Mouse (Mus musculus) heart, embryonic 16.5 days (tissue): Measurements from ENCODE around the gene Lamtor1. TPM values are rescaled to one million over a fixed set of nuclear protein-coding genes. Genes with fewer than 3 reads are reported as not detected.
"Not testable (repeated sequence)": the region's sequence is repeated elsewhere in the genome, so short reads cannot be mapped to it uniquely, and the experiment has no call there.

ENCODE experiments used
- ATAC-seq: fragments of 200-750 bp; cut with Nextera tagmentation; replicated peaks from 2 replicates; pipeline ENCODE4 v1.8.0; 2017; ENCODE audit warnings: moderate number of reproducible peaks; ENCODE audit not compliant: insufficient read depth, low FRiP score; ENCODE audit errors: extremely low read depth
- H3K27ac ChIP-seq: fragments of 300-500 bp; sonication (generic); 2 replicates; pipeline ENCODE4 v1.5.1; 2014; ENCODE audit warnings: mild to moderate bottlenecking, low read length, control low read depth, moderate library complexity
- H3K27me3 ChIP-seq: fragments of 300-500 bp; sonication (generic); 2 replicates; pipeline ENCODE4 v1.6.1; 2014; ENCODE audit warnings: low read length, mixed read lengths; ENCODE audit not compliant: control insufficient read depth, insufficient read depth
- H3K36me3 ChIP-seq: fragments of 300-500 bp; sonication (generic); 2 replicates; pipeline ENCODE4 v1.6.1; 2014; ENCODE audit not compliant: control insufficient read depth, insufficient read depth
- H3K4me1 ChIP-seq: fragments of 300-500 bp; sonication (generic); 2 replicates; pipeline ENCODE4 v1.6.1; 2014; ENCODE audit warnings: low read length, mixed read lengths; ENCODE audit not compliant: control insufficient read depth, insufficient read depth
- H3K4me2 ChIP-seq: fragments of 300-500 bp; sonication (generic); 2 replicates; pipeline ENCODE4 v1.6.1; 2014; ENCODE audit warnings: low read depth, mild to moderate bottlenecking, control low read depth, low read length
- H3K4me3 ChIP-seq: fragments of 300-500 bp; sonication (generic); 2 replicates; pipeline ENCODE4 v1.5.1; 2014; ENCODE audit warnings: mild to moderate bottlenecking, control low read depth, low read length
- H3K9ac ChIP-seq: fragments of 300-500 bp; sonication (generic); 2 replicates; pipeline ENCODE4 v1.6.1; 2014; ENCODE audit warnings: low read length, control low read depth
- H3K9me3 ChIP-seq: fragments of 300-500 bp; sonication (generic); replicated peaks from 2 replicates; pipeline ENCODE4 v1.6.1; 2016; ENCODE audit warnings: low read length; ENCODE audit not compliant: control insufficient read depth
- WGBS: fragments of 180-500 bp; shearing (Covaris S2); extraction: QIAGEN DNeasy Blood & Tissue Kit; methylation state at CpG from one replicate; pipeline ENCODE4 v1.1.7; 2014; 5-methylcytosine and 5-hydroxymethylcytosine counted together
- polyA plus RNA-seq: library from polyadenylated mRNA; unstranded; fragments of >200 nt; fragmentation: Nextera tagmentation; extraction: Ambion mirVana; gene quantifications from 2 replicates; pipeline ENCODE4 v1.2.1, GENCODE M21; 2015

Lamtor1 gene
- polyA plus RNA-seq, 1 experiment from 2014 or later, result 147 TPM

- Histone ChIP-seq H3K9me3 (no peaks in the 10 kb centered on the region), H3K27ac (no peak overlapping the region), H3K4me1 (peaks cover 21% of the 10 kb centered on the region), H3K27me3 (no peaks in the 10 kb centered on the region), H3K4me2 (no peak overlapping the region), H3K4me3 (no peak overlapping the region), H3K9ac (no peak overlapping the region), H3K36me3 (no peaks in the 10 kb centered on the region)
- 85% methylated on average over 4 of the region's 4 CpGs for WGBS
- ATAC-seq, result no peak
These were observed 30.3 kb downstream of the Lamtor1 start for GRCm38 (mm10) chr7:101935957-101936356.

- Histone ChIP-seq H3K36me3 (no peaks in the 10 kb centered on the region), H3K27ac (no peak overlapping the region), H3K27me3 (no peaks in the 10 kb centered on the region), H3K4me2 (no peak overlapping the region), H3K9ac (no peak overlapping the region), H3K9me3 (no peaks in the 10 kb centered on the region), H3K4me3 (no peak overlapping the region), H3K4me1 (peaks cover 21% of the 10 kb centered on the region)
- WGBS, result 97% methylated on average over 4 of the region's 4 CpGs
- ATAC-seq, result no peak
These were observed 31.3 kb downstream of the Lamtor1 start for GRCm38 (mm10) chr7:101936996-101937395.

GRCm38 (mm10) chr7:101937569-101937968, 31.9 kb downstream of the Lamtor1 start:
- H3K27me3 ChIP-seq, result no peaks in the 10 kb centered on the region
- no peak overlapping the region for H3K4me3 ChIP-seq
- H3K9ac ChIP-seq, result no peak overlapping the region
- H3K9me3 ChIP-seq, result no peaks in the 10 kb centered on the region
- no peaks in the 10 kb centered on the region for H3K36me3 ChIP-seq
- H3K27ac ChIP-seq, result no peak overlapping the region
- WGBS, result 89% methylated on average over 4 of the region's 4 CpGs
- H3K4me2 ChIP-seq, result no peak overlapping the region
- ATAC-seq, result no peak
- H3K4me1 ChIP-seq, result peaks cover 18% of the 10 kb centered on the region

GRCm38 (mm10) chr7:101938348-101938747, 32.6 kb downstream of the Lamtor1 start:
- no peaks in the 10 kb centered on the region for H3K9me3 ChIP-seq
- H3K9ac ChIP-seq, result no peak overlapping the region
- no peaks in the 10 kb centered on the region for H3K36me3 ChIP-seq
- H3K4me2 ChIP-seq, result no peak overlapping the region
- H3K4me3 ChIP-seq, result no peak overlapping the region
- H3K27me3 ChIP-seq, result no peaks in the 10 kb centered on the region
- ATAC-seq, result no peak
- peaks cover 14% of the 10 kb centered on the region for H3K4me1 ChIP-seq
- no peak overlapping the region for H3K27ac ChIP-seq
- 83% methylated on average over 2 of the region's 2 CpGs for WGBS

GRCm38 (mm10) chr7:101939758-101940157, 34.1 kb downstream of the Lamtor1 start:
- peaks cover 11% of the 10 kb centered on the region for H3K4me1 ChIP-seq
- no peak overlapping the region for H3K9ac ChIP-seq
- ATAC-seq, result no peak
- no peaks in the 10 kb centered on the region for H3K27me3 ChIP-seq
- H3K4me2 ChIP-seq, result no peak overlapping the region
- no peaks in the 10 kb centered on the region for H3K9me3 ChIP-seq
- H3K4me3 ChIP-seq, result no peak overlapping the region
- no peaks in the 10 kb centered on the region for H3K36me3 ChIP-seq
- 91% methylated on average over 4 of the region's 4 CpGs for WGBS
- no peak overlapping the region for H3K27ac ChIP-seq

- H3K4me1 ChIP-seq, H3K27me3 ChIP-seq, H3K4me3 ChIP-seq, H3K9me3 ChIP-seq, H3K27ac ChIP-seq, H3K36me3 ChIP-seq, H3K4me2 ChIP-seq, ATAC-seq, H3K9ac ChIP-seq: not testable (repeated sequence)
- WGBS, result 87% methylated on average over 5 of the region's 5 CpGs
These were observed 43.3 kb downstream of the Lamtor1 start for GRCm38 (mm10) chr7:101949008-101949407.

- Histone ChIP-seq H3K4me2 (no peak overlapping the region), H3K4me1 (peaks cover 5% of the 10 kb centered on the region; the same call in 1 of the 2 replicates), H3K36me3 (no peaks in the 10 kb centered on the region), H3K4me3 (no peak overlapping the region), H3K9ac (no peak overlapping the region), H3K9me3 (no peaks in the 10 kb centered on the region), H3K27ac (no peak overlapping the region; the same call in 1 of the 2 replicates), H3K27me3 (no peaks in the 10 kb centered on the region)
- 61% methylated on average over 1 of the region's 1 CpGs for WGBS
- no peak for ATAC-seq
These were observed 45.9 kb downstream of the Lamtor1 start for GRCm38 (mm10) chr7:101951648-101952047.

- Histone ChIP-seq H3K36me3 (no peaks in the 10 kb centered on the region), H3K27me3 (no peaks in the 10 kb centered on the region), H3K4me1 (peaks cover 5% of the 10 kb centered on the region; the same call in 1 of the 2 replicates), H3K9ac (no peak overlapping the region), H3K4me2 (no peak overlapping the region), H3K4me3 (no peak overlapping the region), H3K27ac (no peak overlapping the region), H3K9me3 (no peaks in the 10 kb centered on the region)
- 45% methylated on average over 2 of the region's 2 CpGs for WGBS
- ATAC-seq, result no peak
These were observed 46.4 kb downstream of the Lamtor1 start for GRCm38 (mm10) chr7:101952098-101952497.

GRCm38 (mm10) chr7:101954163-101954562, 48.5 kb downstream of the Lamtor1 start:
- no peaks in the 10 kb centered on the region for H3K36me3 ChIP-seq
- H3K9ac ChIP-seq, result no peak overlapping the region
- H3K4me3 ChIP-seq, result no peak overlapping the region
- H3K9me3 ChIP-seq, result no peaks in the 10 kb centered on the region
- H3K4me1 ChIP-seq, result peaks cover 5% of the 10 kb centered on the region; the same call in 1 of the 2 replicates
- no peak for ATAC-seq
- H3K27ac ChIP-seq, result no peak overlapping the region
- no peaks in the 10 kb centered on the region for H3K27me3 ChIP-seq
- 86% methylated on average over 2 of the region's 2 CpGs for WGBS
- H3K4me2 ChIP-seq, result no peak overlapping the region
